Mouse (Mus musculus) CH12.LX (cell line): ENCODE results near the gene Chsy1. TPM values are rescaled to one million over a fixed set of nuclear protein-coding genes. Genes with fewer than 3 reads are reported as not detected.

Experiments
- DNase-seq: peaks from one replicate; pipeline ENCODE4 v3.0.0-alpha.2; 2013; ENCODE audit errors: extremely low read depth
- H3K27ac ChIP-seq: 2 replicates; pipeline ENCODE4 v1.5.1; 2012; ENCODE audit warnings: low read depth, mild to moderate bottlenecking, control low read depth, moderate library complexity; ENCODE audit not compliant: insufficient read depth
- H3K27me3 ChIP-seq: replicated peaks from 2 replicates; pipeline ENCODE3; 2012; ENCODE audit warnings: inconsistent platforms
- H3K36me3 ChIP-seq, 2 experiments: replicated peaks in 1 of 2; 2 replicates each; pipeline versions ENCODE3 to v1.6.1; 2012; ENCODE audit warnings: inconsistent platforms in 1 of 2, low read length in 1 of 2, mild to moderate bottlenecking in 1 of 2, mixed read lengths in 1 of 2, moderate library complexity in 1 of 2; ENCODE audit not compliant: control insufficient read depth in 1 of 2, insufficient read depth in 1 of 2
- H3K4me1 ChIP-seq, 2 experiments: 2 replicates each; pipeline ENCODE4 v1.6.1; 2012; ENCODE audit warnings: inconsistent platforms in 1 of 2, moderate library complexity in 1 of 2; ENCODE audit not compliant: insufficient read depth in 2 of 2, control insufficient read depth in 1 of 2
- H3K4me2 ChIP-seq: 2 replicates; pipeline ENCODE4 v1.6.1; 2012; ENCODE audit warnings: low read depth, mild to moderate bottlenecking, control low read depth; ENCODE audit not compliant: poor library complexity, insufficient read depth, severe bottlenecking
- H3K4me3 ChIP-seq, 3 experiments: fragments of 150-350 bp in 1 of 3; sonication (generic) in 1 of 3; replicated peaks in 1 of 3; 2 replicates each; pipeline versions ENCODE3 to v1.5.1; 2011 to 2012; ENCODE audit warnings: low read depth in 2 of 3, low read length in 2 of 3, mild to moderate bottlenecking in 2 of 3, moderate library complexity in 2 of 3, control low read depth in 1 of 3, improper control_type of control experiment in 1 of 3, inconsistent platforms in 1 of 3, mixed read lengths in 1 of 3; ENCODE audit not compliant: poor library complexity in 1 of 3
- H3K79me2 ChIP-seq: replicated peaks from 2 replicates; pipeline ENCODE4 v1.6.1; 2012; ENCODE audit warnings: mild to moderate bottlenecking, moderate library complexity; ENCODE audit not compliant: control insufficient read depth, poor library complexity, insufficient read depth, severe bottlenecking; ENCODE audit errors: extremely low read depth
- H3K9ac ChIP-seq: 2 replicates; pipeline ENCODE4 v1.6.1; 2012; ENCODE audit warnings: low read depth, mild to moderate bottlenecking, control low read depth, moderate library complexity; ENCODE audit not compliant: insufficient read depth
- H3K9me3 ChIP-seq: replicated peaks from 2 replicates; pipeline ENCODE3; 2012; ENCODE audit warnings: low read length, inconsistent platforms, mixed read lengths
- BHLHE40 ChIP-seq: IDR thresholded peaks from 2 replicates; pipeline ENCODE4 v1.6.1; 2011; ENCODE audit warnings: mild to moderate bottlenecking, low read depth, low read length, improper control_type of control experiment
- CHD2 ChIP-seq: IDR thresholded peaks from 2 replicates; pipeline ENCODE4 v1.6.1; 2011; ENCODE audit warnings: low read length, improper control_type of control experiment
- E2F4 ChIP-seq: IDR thresholded peaks from 2 replicates; pipeline ENCODE4 v1.6.1; 2011; ENCODE audit warnings: low read depth, low read length, improper control_type of control experiment; ENCODE audit not compliant: insufficient replicate concordance
- ETS1 ChIP-seq: conservative IDR thresholded peaks from 2 replicates; pipeline ENCODE4 v1.6.1; 2012; ENCODE audit warnings: low read depth, mild to moderate bottlenecking, inconsistent platforms, low read length, improper control_type of control experiment, moderate library complexity
- GABPA ChIP-seq: IDR thresholded peaks from 2 replicates; pipeline ENCODE4 v1.6.1; 2012; ENCODE audit warnings: low read depth, low read length, improper control_type of control experiment, inconsistent platforms; ENCODE audit not compliant: insufficient replicate concordance
- HCFC1 ChIP-seq: IDR thresholded peaks from 2 replicates; pipeline ENCODE4 v1.6.1; 2012; ENCODE audit warnings: low read depth, mild to moderate bottlenecking, inconsistent platforms, low read length, improper control_type of control experiment
- JUND ChIP-seq: conservative IDR thresholded peaks from 2 replicates; pipeline ENCODE4 v1.6.1; 2011; ENCODE audit warnings: low read depth, low read length, improper control_type of control experiment
- MAFK ChIP-seq: IDR thresholded peaks from 2 replicates; pipeline ENCODE4 v1.6.1; 2011; ENCODE audit warnings: low read length, improper control_type of control experiment; ENCODE audit not compliant: insufficient replicate concordance
- MAX ChIP-seq: IDR thresholded peaks from 2 replicates; pipeline ENCODE4 v1.6.1; 2011; ENCODE audit warnings: low read length, improper control_type of control experiment
- MEF2A ChIP-seq: IDR thresholded peaks from 2 replicates; pipeline ENCODE4 v1.6.1; 2014; ENCODE audit warnings: low read depth, mild to moderate bottlenecking, inconsistent platforms, low read length, improper control_type of control experiment, borderline replicate concordance
- MXI1 ChIP-seq: IDR thresholded peaks from 2 replicates; pipeline ENCODE4 v1.6.1; 2011; ENCODE audit warnings: mild to moderate bottlenecking, low read depth, low read length, improper control_type of control experiment
- MYC ChIP-seq: IDR thresholded peaks from 2 replicates; pipeline ENCODE4 v1.6.1; 2011; ENCODE audit warnings: low read depth, mild to moderate bottlenecking, improper control_type of control experiment, low read length
- PAX5 ChIP-seq: IDR thresholded peaks from 2 replicates; pipeline ENCODE4 v1.6.1; 2012; ENCODE audit warnings: low read length, inconsistent platforms, mixed read lengths
- SIN3A ChIP-seq: IDR thresholded peaks from 2 replicates; pipeline ENCODE4 v1.6.1; 2012; ENCODE audit warnings: low read length, improper control_type of control experiment, inconsistent platforms
- TCF12 ChIP-seq: IDR thresholded peaks from 2 replicates; pipeline ENCODE4 v1.6.1; 2014; ENCODE audit warnings: low read depth, mild to moderate bottlenecking, inconsistent platforms, low read length, improper control_type of control experiment
- UBTF ChIP-seq: IDR thresholded peaks from 2 replicates; pipeline ENCODE4 v1.6.1; 2012; ENCODE audit warnings: low read depth, mild to moderate bottlenecking, inconsistent platforms, low read length, improper control_type of control experiment, moderate library complexity
- ZC3H11A ChIP-seq: IDR thresholded peaks from 2 replicates; pipeline ENCODE4 v1.6.1; 2012; ENCODE audit warnings: low read depth, mild to moderate bottlenecking, inconsistent platforms, low read length, improper control_type of control experiment
- ZNF384 ChIP-seq: IDR thresholded peaks from 2 replicates; pipeline ENCODE4 v1.6.1; 2012; ENCODE audit warnings: low read depth, low read length, improper control_type of control experiment, inconsistent platforms
- dilution Hi-C: fragments of 300-500 bp; cut with MboI; formaldehyde crosslinking; loops from 2 replicates; pipeline ENCODE4 v1.14.3; 2020; ENCODE audit warnings: low sequenced_read_pairs; ENCODE audit not compliant: extremely low pct_unique_long_range_greater_than_20kb, extremely low pct_ligation_motif_present
- in situ Hi-C: fragments of 300-500 bp; cut with MboI; formaldehyde crosslinking; loops from 3 replicates; pipeline ENCODE4 v1.14.3; 2019; ENCODE audit warnings: low sequenced_read_pairs, low pct_ligation_motif_present, low pct_unique_long_range_greater_than_20kb, mixed read lengths
- polyA plus RNA-seq: library from polyadenylated mRNA; unstranded; fragments of >175 nt; gene quantifications from 2 replicates; pipeline ENCODE4 v1.2.1, GENCODE M21; 2012; ENCODE audit warnings: low read depth; ENCODE audit not compliant: insufficient read length
- total RNA-seq, 2 experiments: library from RNA; depleted of rRNA; stranded (reverse); fragments of 300-350 nt in 1 of 2; fragments of >200 nt in 1 of 2; gene quantifications; 2 replicates each; pipeline ENCODE4 v1.2.3; 2012 to 2014

The Chsy1 gene
- total and polyA plus RNA-seq, 3 experiments = 2.3 to 5.5 (median 2.5) TPM

DNA sequence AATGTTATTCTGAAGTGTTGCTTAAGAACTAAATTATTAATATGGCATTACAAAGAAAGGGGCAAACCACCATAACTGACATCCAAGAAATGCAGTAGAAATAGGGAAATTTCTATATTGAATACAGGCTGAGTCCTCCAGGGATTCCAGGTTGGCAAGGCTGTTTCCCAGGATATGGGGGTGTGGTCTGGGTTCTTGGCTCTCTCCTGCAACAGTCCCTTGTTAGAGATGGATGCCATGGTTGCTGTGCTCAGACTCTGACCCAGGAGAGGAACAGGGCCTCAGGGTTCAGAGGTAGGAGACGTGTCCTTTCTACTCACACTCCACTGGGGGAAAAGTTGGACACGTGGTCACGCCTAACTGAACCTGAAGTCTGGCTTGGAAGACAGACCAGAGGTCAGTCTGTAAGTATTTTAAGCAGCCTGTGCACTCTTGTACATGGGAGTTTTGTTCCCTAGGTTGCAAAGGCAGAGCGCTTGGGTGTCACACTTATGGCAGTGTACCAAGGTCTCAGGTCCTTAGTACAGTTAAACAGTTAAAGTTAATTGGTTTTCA is 48.6 kb downstream of the Chsy1 start:
- Histone ChIP-seq H3K4me2 (no peak overlapping the region), H3K36me3 (peaks cover 0 to under 1% of the 10 kb centered on the region in 2 experiments), H3K4me3 (no peak overlapping the region), H3K4me1 (no peaks in the 10 kb centered on the region), H3K9me3 (no peaks in the 10 kb centered on the region), H3K79me2 (no peaks in the 10 kb centered on the region), H3K27me3 (no peaks in the 10 kb centered on the region), H3K9ac (no peak overlapping the region), H3K27ac (no peak overlapping the region)
- TF ChIP-seq BHLHE40 = no peak
- dilution Hi-C loops (no loop called here), in situ Hi-C loops (no loop called here)
- no peak for DNase-seq

DNA sequence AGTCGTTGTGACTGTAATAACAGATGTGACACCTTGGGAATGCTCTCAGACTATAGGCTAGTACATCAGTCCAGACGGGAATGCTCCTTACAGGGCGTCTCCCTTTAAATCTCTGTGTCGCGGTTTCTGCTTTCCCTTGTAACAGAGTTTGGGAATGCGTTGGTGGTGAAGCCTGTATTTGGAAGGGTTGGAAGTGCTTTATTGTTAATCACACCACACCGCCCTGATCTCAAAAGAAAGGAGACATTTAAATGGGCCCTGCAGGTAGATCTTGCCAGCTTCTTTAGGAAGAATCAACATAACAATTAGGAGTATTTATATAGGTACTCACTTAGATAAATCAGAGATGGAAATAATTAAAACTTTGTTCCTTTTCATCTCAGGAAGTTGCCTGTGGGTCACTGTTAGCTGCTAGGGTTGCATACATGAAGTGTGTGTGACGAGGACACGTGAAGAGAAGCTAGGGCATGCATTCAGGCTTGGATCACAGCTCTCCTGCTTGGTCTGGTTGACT is 49.4 kb downstream of the Chsy1 start:
- Histone ChIP-seq H3K4me2 (no peak overlapping the region), H3K79me2 (no peaks in the 10 kb centered on the region), H3K27me3 (no peaks in the 10 kb centered on the region), H3K4me1 (no peaks in the 10 kb centered on the region), H3K9ac (no peak overlapping the region), H3K4me3 (no peak overlapping the region), H3K36me3 (no peaks in the 10 kb centered on the region), H3K9me3 (no peaks in the 10 kb centered on the region), H3K27ac (no peak overlapping the region; the same call in 1 of the 2 replicates)
- in situ Hi-C loops (no loop called here), dilution Hi-C loops (no loop called here)
- TF ChIP-seq UBTF (no peak), ETS1 (no peak), JUND (no peak), MAX (no peak), HCFC1 (no peak), MXI1 (no peak), CHD2 (no peak), ZC3H11A (no peak), MEF2A (no peak), E2F4 (no peak), PAX5 (no peak), SIN3A (no peak), MAFK (no peak), GABPA (no peak), TCF12 (no peak), MYC (no peak), ZNF384 (no peak)
- no peak for DNase-seq
